Mouse (Mus musculus): ENCODE data around the gene Mettl24. TPM values are rescaled to one million over a fixed set of nuclear protein-coding genes. Genes with fewer than 3 reads are reported as not detected.

Gene Mettl24
- polyA plus RNA-seq, 1 experiment: not detected

GRCm38 (mm10) chr10:40813627-40814026 is 130.5 kb downstream of the Mettl24 start:
- Histone ChIP-seq H3K4me1 (ENCODE audit: control insufficient read depth, insufficient read depth, low read length) (no peaks in the 10 kb centered on the region), H3K4me3 (replicated peaks; ENCODE audit: control insufficient read depth, low read depth, low read length) (no peak overlapping the region), H3K27ac (ENCODE audit: control insufficient read depth, insufficient read depth, low read depth, low read length, poor library complexity) (no peak overlapping the region)
- WGBS: 79% methylated on average over 4 of the region's 4 CpGs
- TF ChIP-seq CTCF (IDR thresholded peaks at IDR 0.05; ENCODE audit: control insufficient read depth, insufficient read depth, low read length) (peak; percentile 49; the same call in 1 of the 2 replicates), POLR2A (IDR thresholded peaks at IDR 0.05; ENCODE audit: borderline replicate concordance, control insufficient read depth, low read depth, low read length) (no peak)

DNA sequence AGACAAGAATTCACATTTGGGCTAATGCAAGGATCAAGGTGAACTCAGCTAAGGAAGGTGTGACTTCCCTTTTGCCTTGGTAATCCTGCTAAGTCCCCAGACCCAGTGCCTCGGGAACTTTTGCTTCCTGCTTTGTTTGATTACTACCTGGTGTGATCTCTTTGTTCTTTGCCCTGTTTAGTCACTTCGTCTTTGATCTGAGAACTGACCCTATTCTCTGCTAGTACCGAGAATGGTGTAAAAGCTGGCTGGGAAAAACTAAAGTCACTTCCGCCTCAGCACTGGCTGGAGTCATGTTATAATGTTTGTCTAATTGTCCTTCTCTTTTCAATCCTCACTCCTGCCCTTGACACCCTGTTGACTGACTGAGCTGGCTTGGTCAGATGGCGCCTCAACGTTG is 133.4 kb downstream of the Mettl24 start:
- H3K4me3 ChIP-seq (replicated peaks; ENCODE audit: control insufficient read depth, low read depth, low read length): no peak overlapping the region
- 61% methylated on average over 6 of the region's 6 CpGs for WGBS
- TF ChIP-seq CTCF (IDR thresholded peaks at IDR 0.05; ENCODE audit: control insufficient read depth, insufficient read depth, low read length) (no peak), POLR2A (IDR thresholded peaks at IDR 0.05; ENCODE audit: borderline replicate concordance, control insufficient read depth, low read depth, low read length) (no peak)
- no peak overlapping the region for H3K27ac ChIP-seq (ENCODE audit: control insufficient read depth, insufficient read depth, low read depth, low read length, poor library complexity)
- H3K4me1 ChIP-seq (ENCODE audit: control insufficient read depth, insufficient read depth, low read length): no peaks in the 10 kb centered on the region

DNA sequence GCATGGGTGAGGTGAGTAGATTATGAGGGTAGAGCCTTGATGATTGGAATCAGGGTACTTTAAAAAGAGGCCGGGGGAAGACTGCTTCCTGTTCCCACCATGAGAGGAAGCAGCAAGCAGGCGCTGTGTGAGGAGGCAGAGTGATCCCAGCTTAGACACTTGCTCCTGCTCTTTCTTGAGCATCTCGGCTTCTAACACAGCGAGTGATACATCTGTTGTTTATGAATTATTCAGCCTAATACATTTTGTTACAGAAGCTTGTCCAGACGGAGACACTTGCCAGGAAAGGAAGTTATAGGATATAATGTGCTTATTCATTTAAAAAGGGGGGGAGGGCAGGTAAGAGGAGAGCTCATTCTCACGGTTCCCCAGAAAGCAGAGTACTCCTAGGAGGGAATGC is 142.9 kb downstream of the Mettl24 start:
- Histone ChIP-seq H3K4me3 (replicated peaks; ENCODE audit: control insufficient read depth, low read depth, low read length) (no peak overlapping the region), H3K27ac (ENCODE audit: control insufficient read depth, insufficient read depth, low read depth, low read length, poor library complexity) (no peak overlapping the region), H3K4me1 (ENCODE audit: control insufficient read depth, insufficient read depth, low read length) (no peaks in the 10 kb centered on the region)
- 65% methylated on average over 6 of the region's 6 CpGs for WGBS
- TF ChIP-seq POLR2A (IDR thresholded peaks at IDR 0.05; ENCODE audit: borderline replicate concordance, control insufficient read depth, low read depth, low read length) (no peak), CTCF (IDR thresholded peaks at IDR 0.05; ENCODE audit: control insufficient read depth, insufficient read depth, low read length) (no peak)

DNA sequence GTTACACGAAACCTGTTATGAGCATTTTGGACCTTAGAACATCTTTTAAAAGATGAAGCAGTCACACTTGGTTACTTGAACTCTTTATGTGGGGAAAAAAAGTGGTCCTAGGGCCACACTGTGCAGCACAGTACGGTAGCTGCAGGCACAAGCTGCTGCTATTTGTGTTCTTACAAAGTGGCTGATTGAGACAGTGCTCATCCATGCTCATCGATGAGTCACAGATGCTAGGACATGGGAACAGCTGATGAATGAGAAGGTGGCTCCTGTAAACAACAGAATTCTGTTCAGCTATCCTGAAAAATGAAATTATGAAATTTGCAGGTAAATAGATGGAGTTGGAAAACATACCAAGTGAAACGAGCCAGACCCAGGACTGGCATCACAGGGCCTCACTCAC is 144.6 kb downstream of the Mettl24 start:
- Histone ChIP-seq H3K4me1 (ENCODE audit: control insufficient read depth, insufficient read depth, low read length) (no peaks in the 10 kb centered on the region), H3K27ac (ENCODE audit: control insufficient read depth, insufficient read depth, low read depth, low read length, poor library complexity) (no peak overlapping the region), H3K4me3 (replicated peaks; ENCODE audit: control insufficient read depth, low read depth, low read length) (no peak overlapping the region)
- no peak for TF ChIP-seq POLR2A (IDR thresholded peaks at IDR 0.05; ENCODE audit: borderline replicate concordance, control insufficient read depth, low read depth, low read length)
- no peak for TF ChIP-seq CTCF (IDR thresholded peaks at IDR 0.05; ENCODE audit: control insufficient read depth, insufficient read depth, low read length)
- 84% methylated on average over 4 of the region's 4 CpGs for WGBS

GRCm38 (mm10) chr10:40830312-40830711 is 147.2 kb downstream of the Mettl24 start:
- 89% methylated on average over 3 of the region's 3 CpGs for WGBS
- TF ChIP-seq CTCF (IDR thresholded peaks at IDR 0.05; ENCODE audit: control insufficient read depth, insufficient read depth, low read length): no peak
- H3K4me3 ChIP-seq (replicated peaks; ENCODE audit: control insufficient read depth, low read depth, low read length): no peak overlapping the region
- H3K4me1 ChIP-seq (ENCODE audit: control insufficient read depth, insufficient read depth, low read length): no peaks in the 10 kb centered on the region
- no peak overlapping the region for H3K27ac ChIP-seq (ENCODE audit: control insufficient read depth, insufficient read depth, low read depth, low read length, poor library complexity)

DNA sequence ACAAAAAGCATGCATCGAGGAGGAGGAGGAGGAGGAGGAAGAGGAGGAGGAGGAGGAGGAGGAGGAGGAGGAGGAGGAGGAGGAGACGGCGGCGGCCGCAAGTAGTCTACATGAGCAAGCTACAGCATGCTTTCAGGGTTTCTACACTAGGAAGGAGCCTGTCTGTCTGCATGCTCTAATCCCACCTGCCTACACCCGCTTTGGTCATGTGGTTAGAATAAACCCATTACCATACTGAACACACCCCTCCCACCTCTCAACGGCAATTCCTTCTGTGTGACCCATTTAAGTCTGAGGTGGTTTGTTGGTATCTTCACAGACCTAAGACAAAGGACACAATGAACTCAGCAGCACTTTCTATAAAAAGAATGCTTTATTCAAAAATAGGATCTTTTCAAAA is 148.2 kb downstream of the Mettl24 start:
- Histone ChIP-seq H3K4me3 (replicated peaks; ENCODE audit: control insufficient read depth, low read depth, low read length) (no peak overlapping the region), H3K27ac (ENCODE audit: control insufficient read depth, insufficient read depth, low read depth, low read length, poor library complexity) (no peak overlapping the region), H3K4me1 (ENCODE audit: control insufficient read depth, insufficient read depth, low read length) (no peaks in the 10 kb centered on the region)
- 94% methylated on average over 6 of the region's 7 CpGs for WGBS
- TF ChIP-seq POLR2A (IDR thresholded peaks at IDR 0.05; ENCODE audit: borderline replicate concordance, control insufficient read depth, low read depth, low read length): no peak
- TF ChIP-seq CTCF (IDR thresholded peaks at IDR 0.05; ENCODE audit: control insufficient read depth, insufficient read depth, low read length): no peak

DNA sequence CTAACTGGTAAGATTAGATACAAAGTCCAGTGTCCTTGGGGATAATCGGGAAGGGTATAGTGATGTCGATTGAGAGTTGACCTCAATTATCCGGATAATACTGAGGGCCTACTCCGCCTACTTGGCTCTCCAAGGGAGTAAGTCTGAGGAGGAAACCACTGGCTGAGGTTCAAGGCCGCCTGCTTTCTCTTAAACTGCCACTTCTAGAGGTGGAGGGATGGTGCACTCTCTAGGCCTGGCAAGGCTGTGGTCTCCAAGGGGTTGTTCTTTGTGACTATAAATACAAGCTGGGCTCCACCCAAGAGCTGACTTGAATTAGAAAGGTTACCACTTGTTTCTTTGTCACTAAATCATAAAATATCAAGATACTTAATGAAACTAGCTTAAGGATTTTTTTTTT is 157.0 kb downstream of the Mettl24 start:
- Histone ChIP-seq H3K4me3 (replicated peaks; ENCODE audit: control insufficient read depth, low read depth, low read length) (no peak overlapping the region), H3K4me1 (ENCODE audit: control insufficient read depth, insufficient read depth, low read length) (no peaks in the 10 kb centered on the region), H3K27ac (ENCODE audit: control insufficient read depth, insufficient read depth, low read depth, low read length, poor library complexity) (no peak overlapping the region)
- TF ChIP-seq POLR2A (IDR thresholded peaks at IDR 0.05; ENCODE audit: borderline replicate concordance, control insufficient read depth, low read depth, low read length): no peak
- no peak for TF ChIP-seq CTCF (IDR thresholded peaks at IDR 0.05; ENCODE audit: control insufficient read depth, insufficient read depth, low read length)
- WGBS: 87% methylated on average over 5 of the region's 5 CpGs

DNA sequence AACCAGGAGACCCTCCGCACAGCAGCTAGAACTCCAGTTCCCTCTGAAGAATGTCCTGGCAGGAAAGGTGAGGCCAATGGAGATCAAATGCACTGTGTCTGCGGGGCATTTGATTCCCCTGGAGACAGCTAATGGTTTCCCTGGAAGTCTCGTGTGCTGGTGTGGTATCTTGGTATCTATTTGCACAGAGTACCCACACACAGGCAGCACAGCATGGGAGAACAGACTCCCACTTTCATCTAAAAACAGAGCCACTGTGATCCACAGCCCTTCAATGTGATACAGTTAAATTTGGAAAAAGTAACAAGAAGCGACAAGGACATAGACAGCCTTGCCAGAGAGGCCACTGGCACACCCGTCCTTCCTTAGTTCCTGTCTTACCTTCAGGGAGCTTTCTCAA is 160.8 kb downstream of the Mettl24 start:
- 83% methylated on average over 5 of the region's 5 CpGs for WGBS
- no peak overlapping the region for H3K27ac ChIP-seq (ENCODE audit: control insufficient read depth, insufficient read depth, low read depth, low read length, poor library complexity)
- no peaks in the 10 kb centered on the region for H3K4me1 ChIP-seq (ENCODE audit: control insufficient read depth, insufficient read depth, low read length)
- no peak overlapping the region for H3K4me3 ChIP-seq (replicated peaks; ENCODE audit: control insufficient read depth, low read depth, low read length)
- TF ChIP-seq POLR2A (IDR thresholded peaks at IDR 0.05; ENCODE audit: borderline replicate concordance, control insufficient read depth, low read depth, low read length) (no peak), CTCF (IDR thresholded peaks at IDR 0.05; ENCODE audit: control insufficient read depth, insufficient read depth, low read length) (no peak)

DNA sequence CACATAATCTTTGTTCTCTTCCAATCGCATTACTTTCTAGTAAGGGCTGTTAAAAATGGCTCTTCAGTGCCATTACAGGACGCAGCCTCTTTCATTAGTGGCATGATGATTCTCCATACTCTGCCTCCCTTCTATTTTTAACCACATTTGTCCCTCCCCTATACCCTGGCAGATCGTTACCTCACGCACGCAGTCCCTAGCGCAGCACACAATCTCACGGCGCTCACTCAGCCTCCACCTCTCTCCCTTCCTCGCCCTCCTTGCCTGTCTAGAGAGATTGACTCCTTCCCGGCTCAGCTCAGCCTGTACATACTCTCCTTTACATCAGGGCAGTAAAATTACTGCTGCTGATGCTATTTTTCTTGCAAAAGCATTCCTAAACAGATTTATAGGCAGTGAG is 161.5 kb downstream of the Mettl24 start:
- H3K27ac ChIP-seq (ENCODE audit: control insufficient read depth, insufficient read depth, low read depth, low read length, poor library complexity): no peak overlapping the region
- no peaks in the 10 kb centered on the region for H3K4me1 ChIP-seq (ENCODE audit: control insufficient read depth, insufficient read depth, low read length)
- TF ChIP-seq POLR2A (IDR thresholded peaks at IDR 0.05; ENCODE audit: borderline replicate concordance, control insufficient read depth, low read depth, low read length): no peak
- no peak for TF ChIP-seq CTCF (IDR thresholded peaks at IDR 0.05; ENCODE audit: control insufficient read depth, insufficient read depth, low read length)
- H3K4me3 ChIP-seq (replicated peaks; ENCODE audit: control insufficient read depth, low read depth, low read length): no peak overlapping the region
- WGBS: 86% methylated on average over 10 of the region's 10 CpGs
